Mouse (Mus musculus) T-helper 17 cell (primary cell): ENCODE measurements at regions not wholly inside any gene's neighbourhood (a gene's known extent, or its start where the extent isn't known, plus 50 kb on each side); places are given as distances from the start of the nearest gene placed in this dataset.

Source experiments
- in situ Hi-C, 2 experiments: fragments of 300-600 bp; cut with MboI, MseI; formaldehyde crosslinking; loops; 1 replicate in 1 of 2; 2 replicates in 1 of 2; pipeline ENCODE4 v1.15.1; 2025; ENCODE audit warnings: high pct_unique_total_duplicates in 2 of 2

- in situ Hi-C loops = no loop called here
These were observed 72.8 kb upstream of the Cnot2 start for GRCm38 (mm10) chr10:116654091-116654490.

GRCm38 (mm10) chr10:116653511-116653945 lies 72.2 kb upstream of the Cnot2 start:
- in situ Hi-C loops = no loop called here

GRCm38 (mm10) chr10:116649287-116649686 lies 68.0 kb upstream of the Cnot2 start:
- in situ Hi-C loops = no loop called here

- in situ Hi-C loops = no loop called here
These were observed 64.7 kb upstream of the Cnot2 start for GRCm38 (mm10) chr10:116646035-116646434.

GRCm38 (mm10) chr10:116645631-116646030 lies 64.3 kb upstream of the Cnot2 start:
- in situ Hi-C loops = no loop called here

GRCm38 (mm10) chr10:116645108-116645507 lies 63.8 kb upstream of the Cnot2 start:
- in situ Hi-C loops = no loop called here
